Mouse (Mus musculus) C3H10T1/2 (cell line): Measurements from ENCODE around the gene Mmp7. TPM values are rescaled to one million over a fixed set of nuclear protein-coding genes. Genes with fewer than 3 reads are reported as not detected.

Source experiments
- polyA plus RNA-seq, 2 experiments: library from polyadenylated mRNA; unstranded; fragments of >200 nt; fragmentation: generic; extraction: Trizol; gene quantifications; one replicate each; pipeline ENCODE4 v1.2.1; 2012; ENCODE audit warnings: missing spikeins in 2 of 2

The Mmp7 gene
- not detected for polyA plus RNA-seq

DNA sequence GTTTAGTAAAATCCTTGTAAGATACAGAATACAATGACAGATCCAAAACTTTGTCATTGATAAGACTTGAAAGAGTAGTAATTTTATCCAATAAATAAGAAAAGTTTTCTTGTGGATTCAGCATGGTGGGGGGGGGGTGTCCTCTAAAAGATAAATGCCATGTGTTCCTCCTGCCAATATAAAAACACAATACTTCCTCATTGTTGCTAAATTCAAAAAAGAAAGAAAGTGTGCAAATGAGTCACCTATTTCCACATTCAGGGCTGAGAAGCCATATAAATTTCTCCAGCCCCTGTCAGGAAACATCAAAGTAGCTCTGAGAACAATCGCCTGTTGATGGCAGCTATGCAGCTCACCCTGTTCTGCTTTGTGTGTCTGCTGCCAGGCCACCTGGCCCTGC lies at the start of gene Mmp7:
Gene Mmp7, plus strand, starts transcription at position 301 of the 400 bp plus-strand sequence.

Other genes starting within 250 kb of the Mmp7 start
- 1 to 10 TPM in 1 of 2 experiments, under 1 TPM in 1; 0.06 to 3.8 TPM for gene Mmp3, start 246.3 kb upstream of the Mmp7 start, polyA plus RNA-seq
- gene Mmp10, start 189.7 kb upstream of the Mmp7 start, polyA plus RNA-seq, result not detected
- not detected for gene Mmp8, start 133.6 kb upstream of the Mmp7 start, polyA plus RNA-seq
- not detected for gene Mmp27, start 120.7 kb upstream of the Mmp7 start, polyA plus RNA-seq
- not detected for gene Mmp20, start 63.9 kb upstream of the Mmp7 start, polyA plus RNA-seq
- 10 to 100 TPM in 1 of 2 experiments, 1 to 10 TPM in 1; 1.5 to 10.8 TPM for gene Tmem123, start 72.0 kb downstream of the Mmp7 start, polyA plus RNA-seq
- 1 to 10 TPM in 1 of 2 experiments, under 1 TPM in 1; 0.20 to 6.0 TPM for gene Birc2, start 145.0 kb downstream of the Mmp7 start, polyA plus RNA-seq
- gene Birc3, start 181.1 kb downstream of the Mmp7 start, polyA plus RNA-seq, result 1 to 10 TPM in 1 of 2 experiments, under 1 TPM in 1; 0.46 to 6.4 TPM